Mouse (Mus musculus) embryo, embryonic 11 days (tissue): ENCODE data around the gene Tmem163.

Source experiments
- DNase-seq: peaks from one replicate; pipeline ENCODE4 v3.0.0-alpha.2; 2015

Gene Tmem163

DNA sequence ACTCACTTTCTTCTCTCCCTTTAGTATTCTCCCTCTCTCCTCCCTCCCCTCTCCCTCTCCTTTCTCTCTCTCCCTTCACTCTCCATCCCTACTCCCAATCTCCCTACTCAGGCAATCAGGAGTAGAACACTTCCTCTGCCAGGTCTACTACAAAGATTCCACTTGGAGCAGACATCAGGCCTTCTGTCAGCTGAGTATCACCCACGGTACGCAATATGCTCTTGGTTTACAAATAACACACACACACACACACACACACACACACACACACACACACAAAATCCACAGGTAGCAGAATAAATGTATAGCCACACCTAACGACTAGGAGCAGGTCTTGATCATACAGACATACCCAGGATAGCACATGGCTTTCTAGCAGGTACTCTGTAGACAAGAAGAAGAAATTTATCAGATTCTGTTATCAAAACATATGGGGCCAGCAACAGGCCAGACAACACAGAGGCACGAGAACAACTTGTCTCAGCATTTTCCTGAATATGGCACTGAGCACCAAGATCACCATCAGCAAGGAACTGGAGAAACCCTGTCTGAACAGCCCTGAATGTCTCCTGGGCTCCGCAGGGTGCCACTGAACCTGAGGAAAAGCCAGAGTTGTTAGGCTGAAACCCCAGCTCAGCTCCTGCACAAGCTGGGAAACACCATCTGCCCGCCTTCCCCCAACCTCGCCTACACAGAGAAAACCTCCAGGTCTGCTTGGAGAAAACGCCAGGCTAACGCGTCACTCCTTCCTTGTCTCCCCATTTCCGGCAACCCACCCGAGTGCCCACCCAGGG, 36.2 kb downstream of the Tmem163 start:
- no peak for DNase-seq

DNA sequence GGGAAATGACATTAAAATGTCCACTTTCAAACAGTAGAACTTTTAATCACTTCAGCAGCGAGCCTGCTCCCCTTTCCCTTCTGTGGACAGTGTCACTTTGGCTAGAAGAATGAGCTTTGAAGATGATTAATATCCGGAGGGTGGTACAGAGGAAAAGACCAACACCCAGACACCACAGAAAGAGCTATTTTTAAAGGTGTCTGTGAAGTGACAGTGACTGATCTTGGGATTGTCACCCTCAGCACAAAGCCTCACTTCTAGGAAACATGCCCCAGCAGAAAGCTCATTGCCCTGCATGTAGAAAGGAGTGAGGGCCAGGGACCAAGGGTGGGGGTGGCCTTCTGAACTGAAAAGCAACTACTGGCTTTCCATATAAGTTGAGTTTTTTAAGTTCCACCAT, 41.4 kb downstream of the Tmem163 start:
- DNase-seq, result no peak

DNA sequence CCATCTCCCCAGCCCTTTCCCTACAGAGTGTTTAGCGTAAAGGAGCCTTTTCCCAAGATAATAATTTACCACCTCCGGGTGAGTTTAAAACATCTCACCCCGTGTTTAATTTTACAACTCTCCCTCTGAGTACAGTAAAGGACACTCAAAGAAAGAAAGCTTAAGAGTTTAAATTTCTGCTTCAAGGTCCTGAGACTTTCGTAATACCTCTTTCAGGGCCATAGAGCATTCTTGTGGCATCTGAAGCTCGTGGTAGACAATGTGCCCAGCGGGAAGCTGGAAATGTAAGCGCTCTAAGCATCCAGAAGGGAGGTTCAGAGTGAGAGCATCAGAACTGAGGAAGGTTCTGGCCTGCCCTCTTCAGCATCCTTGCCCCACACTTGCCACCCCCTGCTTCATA, 52.2 kb downstream of the Tmem163 start:
- no peak for DNase-seq

DNA sequence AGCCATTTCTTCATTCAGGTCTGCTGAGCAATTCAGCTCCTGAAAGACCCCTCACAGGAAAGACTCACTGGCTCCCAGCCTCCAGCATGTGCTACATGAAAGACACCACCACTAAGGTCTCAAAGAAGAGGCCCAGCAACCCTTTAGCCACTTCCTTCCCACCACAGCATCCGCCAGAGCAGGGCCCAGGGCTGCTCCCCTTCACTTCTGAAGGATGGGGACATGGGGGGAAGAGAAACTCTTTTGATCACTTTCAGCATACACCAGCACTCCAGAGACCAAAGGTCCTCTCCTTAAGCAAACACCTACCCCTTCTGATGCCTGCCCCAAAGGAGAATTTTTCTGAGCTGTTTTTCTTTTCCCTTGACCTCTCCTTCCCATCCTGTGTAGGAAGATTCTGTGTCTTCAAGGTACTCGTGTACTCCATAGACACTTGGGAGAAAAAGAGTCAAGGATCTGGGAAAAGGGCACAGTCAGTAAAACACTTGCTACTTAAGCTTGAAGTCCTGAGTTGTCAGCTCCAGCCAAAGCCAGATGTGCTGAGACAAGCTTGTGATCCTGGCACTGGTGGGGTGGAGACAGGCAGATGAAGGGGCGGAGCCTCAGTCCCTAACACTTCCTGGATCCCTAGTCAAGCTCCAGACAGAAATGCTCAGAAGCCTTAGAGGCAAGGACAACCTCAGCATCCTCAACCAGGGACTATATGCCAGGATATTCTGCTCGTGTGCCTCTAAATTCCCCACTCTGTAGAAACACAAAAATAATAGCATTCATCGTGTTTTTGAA, 53.6 kb downstream of the Tmem163 start:
- DNase-seq, result peak; percentile 69

DNA sequence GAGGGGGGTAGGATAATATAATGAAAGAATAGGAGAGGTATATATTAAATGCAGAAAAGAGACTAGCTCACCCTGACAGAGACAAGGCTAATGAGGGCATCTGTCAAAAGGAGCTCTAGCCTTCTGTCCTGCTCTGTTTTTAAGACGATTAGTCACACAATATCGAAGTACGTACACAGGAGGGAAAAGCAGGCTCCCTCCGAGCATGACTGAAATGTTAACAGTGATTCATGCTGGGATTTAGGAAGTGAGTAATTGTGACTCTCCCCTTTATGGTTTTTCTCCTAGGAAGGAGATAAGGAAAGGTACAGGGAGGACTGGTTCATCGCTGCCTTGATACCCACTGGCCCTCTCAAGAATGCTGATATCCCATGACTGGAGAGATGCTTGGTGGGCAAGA, 57.0 kb downstream of the Tmem163 start:
- DNase-seq, result no peak

DNA sequence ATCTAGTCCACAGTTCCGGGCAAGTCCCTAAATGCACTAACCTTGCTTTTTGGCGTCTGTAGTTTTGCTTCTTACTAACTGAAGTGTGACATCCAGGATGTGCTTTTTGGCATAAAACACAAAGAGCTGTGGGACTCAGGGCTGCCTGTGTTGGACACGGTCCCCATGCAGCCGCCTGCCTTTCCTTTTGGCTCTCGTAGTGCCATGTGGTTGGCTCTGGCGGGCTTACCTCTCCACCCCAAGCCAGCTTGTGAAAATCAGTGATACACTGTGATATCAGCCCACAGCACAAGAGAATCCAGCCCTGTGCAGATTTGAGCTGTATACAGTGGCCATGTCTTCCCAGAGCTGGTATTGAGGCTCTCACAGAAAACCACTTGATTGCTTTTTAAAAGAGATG, 60.3 kb downstream of the Tmem163 start:
- DNase-seq, result no peak

DNA sequence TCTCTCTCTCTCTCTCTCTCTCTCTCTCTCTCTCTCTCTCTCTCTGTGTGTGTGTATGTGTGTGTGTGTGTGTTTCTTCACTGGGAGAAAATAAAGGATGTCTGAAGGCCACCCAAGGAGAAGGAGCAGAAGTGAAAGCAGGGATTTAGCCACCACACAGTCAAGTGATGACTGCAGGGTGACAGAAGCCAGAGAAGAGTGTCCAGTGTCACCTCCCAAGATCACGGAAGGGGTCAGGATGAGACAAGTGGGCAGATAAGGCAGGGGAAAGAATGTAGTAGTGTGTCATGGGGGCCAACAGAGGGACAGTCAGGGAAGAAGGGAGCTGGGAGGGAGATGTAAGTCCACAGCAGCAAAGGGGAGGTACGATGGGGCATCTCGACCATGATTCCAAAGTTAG, 69.0 kb downstream of the Tmem163 start:
- no peak for DNase-seq

DNA sequence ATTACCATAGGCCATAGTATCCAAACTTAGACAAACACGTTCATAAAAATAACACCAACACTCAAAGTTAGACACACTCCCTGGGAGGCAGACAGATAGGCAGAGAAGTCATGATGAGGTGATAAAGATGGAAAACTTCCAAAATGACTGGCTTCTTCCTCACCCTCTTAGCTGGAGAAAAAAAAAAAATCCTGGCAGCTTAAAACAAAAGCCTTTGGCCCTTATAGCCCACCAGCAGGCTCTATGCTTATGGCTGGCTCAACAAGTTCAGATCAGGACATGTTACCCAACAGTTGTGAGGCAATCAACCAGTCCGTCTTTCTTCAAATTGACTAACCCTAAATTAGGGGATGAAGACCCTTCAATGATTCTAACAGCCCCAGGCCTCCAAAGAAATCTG, 69.5 kb downstream of the Tmem163 start:
- no peak for DNase-seq

DNA sequence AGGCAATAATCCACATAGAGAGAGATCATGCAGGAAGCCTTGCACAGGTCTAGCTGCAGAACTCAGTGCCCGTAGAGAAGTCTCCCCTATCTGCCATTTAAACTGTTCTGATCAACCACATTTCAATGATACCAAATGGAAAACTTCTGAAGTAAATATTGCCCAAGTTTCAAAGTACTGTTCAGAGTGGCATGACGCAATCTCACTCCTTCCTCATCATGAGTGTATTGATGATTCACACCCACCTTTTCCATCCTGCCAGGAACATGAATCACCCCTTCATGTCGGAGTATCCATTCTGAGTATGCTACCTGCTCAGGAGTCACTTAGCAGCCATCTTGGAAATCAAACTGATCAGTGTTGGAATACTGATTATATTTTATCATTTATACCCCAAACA, 71.0 kb downstream of the Tmem163 start:
- no peak for DNase-seq

DNA sequence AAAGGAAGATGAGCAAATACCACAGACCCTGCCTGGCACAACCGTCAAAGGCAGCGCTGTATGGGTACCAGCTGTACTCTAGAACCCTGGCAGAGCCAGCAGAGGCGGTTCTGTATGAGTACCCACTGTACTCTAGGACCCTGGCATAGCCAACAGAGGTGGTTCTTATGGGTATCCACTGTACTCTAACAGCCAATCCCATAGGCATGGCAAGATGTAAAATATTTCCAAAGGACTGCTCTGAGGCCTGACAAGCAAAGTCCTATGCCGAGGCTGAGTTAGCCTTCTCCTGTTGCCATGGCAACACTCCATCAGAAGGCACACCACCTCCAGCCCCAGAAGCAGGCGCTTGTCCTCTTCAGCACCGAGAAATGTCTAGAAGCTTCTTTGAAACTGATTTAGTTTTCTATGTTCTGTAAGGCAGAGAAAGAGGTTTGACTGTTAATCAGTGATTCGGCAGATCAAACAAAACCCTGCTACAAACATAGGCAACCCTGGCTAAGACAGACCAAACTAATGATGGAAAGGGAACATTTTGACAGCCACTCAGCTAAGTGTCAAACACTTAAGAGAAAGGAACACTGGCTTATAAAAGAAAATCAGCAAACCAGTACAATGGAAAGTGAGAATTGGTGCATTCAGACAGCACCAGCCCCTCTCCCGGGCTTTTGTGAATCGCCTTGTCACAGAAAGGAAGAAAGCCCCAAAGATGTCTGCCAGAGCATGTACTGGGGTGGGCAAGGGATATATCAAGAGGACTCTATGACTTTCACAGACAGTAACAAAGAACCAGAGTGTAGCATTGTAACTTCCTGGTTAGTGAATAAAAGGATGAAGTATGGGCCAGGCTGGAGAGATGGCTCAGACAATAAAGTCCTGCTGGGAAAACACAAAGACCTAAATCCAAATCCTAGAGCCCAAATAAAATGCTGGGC, 75.4 kb downstream of the Tmem163 start:
- peak; percentile 51 for DNase-seq

DNA sequence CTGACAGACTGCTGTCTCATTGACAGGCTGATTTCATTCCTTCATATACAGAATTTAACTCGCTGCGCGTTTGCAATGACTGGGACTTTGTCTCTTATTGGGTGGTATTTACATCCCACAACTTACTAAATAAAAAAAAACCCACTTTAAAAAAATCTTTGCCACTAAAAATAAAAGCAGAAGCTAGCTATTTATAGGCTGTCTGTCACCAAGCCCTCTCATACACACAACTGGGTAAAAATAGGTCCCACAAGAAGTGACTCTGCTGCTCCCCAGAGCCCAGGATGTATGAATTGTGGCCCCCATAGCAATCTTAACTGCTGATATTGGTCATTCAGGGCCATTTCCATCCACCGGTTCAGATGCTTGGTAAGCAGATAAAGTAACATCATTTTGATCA, 83.2 kb downstream of the Tmem163 start:
- no peak for DNase-seq

DNA sequence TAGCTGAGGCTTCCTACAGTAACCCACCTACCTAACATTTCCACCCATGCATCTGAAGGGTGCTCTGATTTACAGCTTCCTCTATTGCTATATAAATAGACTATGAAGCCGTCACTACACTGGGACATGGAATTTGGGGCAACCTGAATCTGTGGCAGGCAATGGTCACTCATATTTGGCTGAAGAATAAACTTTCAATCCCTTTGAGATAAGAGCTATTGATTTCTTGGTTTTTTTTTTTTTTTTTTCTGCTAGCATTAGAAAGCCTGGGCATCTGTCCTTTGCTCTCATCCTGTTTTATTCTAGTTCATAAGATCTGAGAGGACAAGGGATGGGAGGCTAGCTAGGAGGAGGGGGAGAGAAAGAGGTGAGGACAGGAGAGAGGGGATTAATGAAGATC, 83.6 kb downstream of the Tmem163 start:
- DNase-seq, result no peak

DNA sequence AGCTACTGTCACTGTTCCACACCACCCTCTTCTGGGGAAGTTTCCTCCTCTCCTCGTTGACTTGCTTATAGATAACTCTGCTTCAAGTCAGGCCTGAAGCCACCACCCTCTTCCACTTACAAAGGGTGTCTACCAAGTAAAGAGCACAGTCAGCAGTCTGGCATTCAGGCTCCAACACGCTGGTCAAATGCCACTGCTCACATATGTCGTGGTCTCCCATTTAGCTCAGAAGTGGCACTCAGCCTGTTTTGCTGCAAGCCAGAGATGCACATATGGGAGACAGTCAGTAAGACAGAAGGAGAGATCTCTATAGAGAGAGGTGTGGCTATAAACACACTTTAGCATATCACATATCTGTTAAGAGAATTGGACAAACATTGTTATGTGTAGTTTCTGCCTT, 89.8 kb downstream of the Tmem163 start:
- DNase-seq, result no peak

DNA sequence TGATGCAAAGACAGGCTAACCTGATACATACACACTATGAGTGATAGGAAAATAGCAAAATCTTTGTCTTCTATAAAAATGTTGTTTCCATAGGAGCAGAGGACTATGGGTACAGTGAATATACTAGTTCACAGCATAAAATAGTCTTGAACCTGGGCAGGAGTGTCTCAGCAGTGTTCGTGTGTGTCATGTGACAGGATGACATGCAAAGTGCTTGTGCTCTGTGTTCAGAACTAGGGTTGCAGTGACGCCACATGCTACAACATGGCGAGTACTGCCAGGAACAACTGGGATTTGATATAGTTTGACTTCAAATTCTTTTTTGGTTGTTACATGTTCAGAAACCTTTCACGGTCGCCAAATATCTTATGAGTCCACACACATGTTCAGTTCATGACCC, 92.3 kb downstream of the Tmem163 start:
- DNase-seq, result no peak

DNA sequence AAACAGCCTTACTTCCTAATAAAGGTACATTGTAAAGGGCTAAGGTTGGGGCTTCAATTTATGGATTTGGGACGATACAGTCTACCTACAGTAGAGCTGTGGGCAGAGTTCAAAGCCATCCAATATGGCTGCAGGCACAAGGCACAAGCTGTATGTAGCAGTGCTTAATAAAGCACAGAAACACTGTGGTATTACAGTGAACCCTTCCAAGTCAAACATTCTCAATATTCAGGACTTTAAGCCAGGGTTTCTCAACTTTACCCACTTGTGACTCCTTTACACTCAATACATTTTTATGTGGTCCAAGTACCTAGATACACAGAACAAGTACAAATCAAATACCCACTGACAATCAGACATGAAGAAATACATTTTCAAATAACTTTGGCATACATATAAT, 93.2 kb downstream of the Tmem163 start:
- no peak for DNase-seq

DNA sequence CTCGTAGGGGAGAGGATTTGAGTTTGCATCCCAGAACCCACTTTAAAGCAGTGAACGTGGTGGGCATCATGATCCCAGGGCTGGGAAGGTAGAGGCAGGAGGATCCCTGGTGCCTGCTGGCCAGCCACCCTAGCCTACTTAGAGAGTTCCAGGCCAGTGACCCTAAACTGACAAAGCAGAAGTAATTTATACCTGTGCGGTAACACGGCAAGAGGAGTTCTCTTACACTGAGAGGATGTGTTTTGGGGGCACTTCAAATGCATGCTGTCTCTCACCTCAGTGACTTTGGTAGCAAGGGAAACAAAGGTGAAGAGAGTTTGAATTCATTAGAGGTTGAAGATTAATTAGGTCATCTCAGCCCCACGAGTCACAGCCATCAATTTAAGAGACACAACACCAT, 101.4 kb downstream of the Tmem163 start:
- no peak for DNase-seq

DNA sequence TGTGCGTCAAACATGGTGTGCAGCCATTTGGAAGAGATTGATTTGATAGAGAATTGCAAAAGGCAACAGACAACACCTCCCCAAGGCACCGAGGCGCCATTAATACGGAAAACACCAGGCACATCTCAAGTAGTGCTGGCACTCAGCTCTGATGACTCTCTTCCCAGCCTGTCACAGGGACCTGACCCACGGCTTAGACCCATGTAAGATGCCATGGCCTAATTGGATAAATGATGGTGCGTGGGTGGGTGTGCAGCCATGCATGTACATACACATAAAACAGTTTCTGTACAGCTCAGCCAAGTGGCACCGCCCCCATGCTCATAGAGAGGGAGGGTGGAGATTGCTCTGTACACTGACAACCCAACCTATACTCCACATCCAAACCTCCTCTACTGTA, 102.3 kb downstream of the Tmem163 start:
- DNase-seq, result peak; percentile 30

DNA sequence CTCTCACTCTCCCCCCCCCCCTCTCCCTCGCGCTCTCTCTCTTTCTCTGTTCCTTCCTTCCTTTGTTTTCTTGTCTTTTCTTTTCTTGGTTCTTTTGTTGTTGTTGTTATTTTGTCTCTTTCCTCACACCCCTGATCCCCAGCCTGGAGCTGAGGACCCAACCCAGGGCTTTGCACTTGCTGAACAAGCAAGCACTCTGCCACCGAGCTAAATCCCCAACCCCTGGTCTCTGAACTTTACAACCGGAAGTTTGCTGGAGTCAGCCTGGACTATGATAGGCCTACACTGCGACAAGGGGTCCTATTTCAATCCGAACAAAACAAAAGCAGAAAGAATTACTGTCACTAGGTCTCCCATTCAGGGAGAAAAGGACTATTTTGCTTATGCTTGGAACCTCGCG, 102.8 kb downstream of the Tmem163 start:
- peak; percentile 43 for DNase-seq

DNA sequence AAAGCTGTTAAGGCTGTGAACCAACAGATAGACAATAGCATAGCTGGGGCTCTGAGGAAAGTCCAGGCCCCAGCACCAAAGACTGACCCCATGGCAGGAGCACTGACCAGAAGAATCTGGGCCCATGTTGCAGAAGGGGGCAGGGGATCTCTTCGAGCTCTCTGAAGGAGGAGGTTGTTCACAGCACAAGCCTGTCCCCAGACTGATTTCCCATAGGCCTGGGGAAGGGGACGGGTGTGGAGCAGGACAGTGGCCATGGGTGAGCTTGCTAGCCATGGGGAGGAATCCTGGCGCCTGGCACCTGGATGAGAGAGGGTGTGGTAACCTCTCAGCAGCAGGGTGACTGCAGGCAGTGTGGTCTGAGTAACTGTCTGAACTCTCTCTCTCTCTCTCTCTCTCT, 103.2 kb downstream of the Tmem163 start:
- peak; percentile 13 for DNase-seq

DNA sequence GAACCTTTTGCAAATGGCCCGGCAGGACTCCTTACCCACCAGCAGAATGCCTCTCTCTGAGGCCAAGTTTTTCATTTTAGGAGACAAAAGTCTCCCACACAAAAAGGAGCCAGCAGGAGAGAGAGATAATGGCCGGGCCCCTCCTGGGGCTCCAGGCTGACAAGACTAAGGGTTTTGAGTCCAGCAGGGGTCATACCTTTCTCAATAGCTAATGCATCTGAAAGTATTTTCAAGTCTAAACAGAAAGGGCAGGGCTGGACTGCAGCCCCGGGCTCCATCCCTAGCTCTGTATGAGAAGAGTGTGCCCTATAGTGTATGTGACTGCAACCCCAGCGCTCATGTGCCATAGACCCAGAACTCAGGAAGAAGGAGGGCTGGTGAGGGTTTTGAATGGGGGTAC, 103.7 kb downstream of the Tmem163 start:
- DNase-seq, result peak; percentile 43

DNA sequence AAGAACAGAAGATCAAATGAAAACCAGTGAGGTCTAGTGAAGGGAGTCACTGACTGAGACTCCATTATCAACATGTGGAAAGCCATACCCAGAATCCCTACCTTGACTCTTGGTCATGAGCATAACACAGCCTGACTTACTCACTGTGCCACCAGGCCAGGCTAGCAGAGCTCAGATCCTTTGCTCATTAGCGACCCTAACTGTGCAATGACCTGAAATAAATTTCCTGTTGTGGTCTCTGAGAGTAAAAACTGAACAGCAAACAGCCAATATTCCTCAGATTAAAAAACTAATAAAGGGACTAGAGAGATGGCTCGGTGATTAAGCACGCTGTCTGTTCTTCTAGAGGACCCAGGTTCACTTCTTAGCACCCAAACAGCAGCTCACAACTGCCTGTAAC, 106.2 kb downstream of the Tmem163 start:
- DNase-seq, result no peak

DNA sequence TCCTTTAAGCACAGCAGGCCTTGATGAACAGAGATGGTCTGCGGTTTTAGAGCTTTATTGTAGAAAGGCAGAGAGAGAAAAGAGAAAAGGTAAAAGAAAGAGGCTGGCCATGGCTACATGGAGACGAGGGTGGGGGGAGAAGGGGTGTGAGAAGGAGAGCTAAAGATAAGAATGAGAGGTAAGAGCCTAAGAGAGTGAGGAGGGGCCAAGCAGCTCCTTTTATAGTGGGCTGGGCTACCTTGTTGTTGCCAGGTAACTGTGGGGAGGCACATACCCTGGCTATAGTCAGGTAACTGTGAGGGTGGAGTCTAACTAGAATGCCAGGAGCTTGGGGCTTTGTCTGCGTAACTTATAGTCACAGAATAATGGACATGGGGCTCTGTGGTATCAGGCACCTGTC, 110.7 kb downstream of the Tmem163 start:
- DNase-seq, result no peak

DNA sequence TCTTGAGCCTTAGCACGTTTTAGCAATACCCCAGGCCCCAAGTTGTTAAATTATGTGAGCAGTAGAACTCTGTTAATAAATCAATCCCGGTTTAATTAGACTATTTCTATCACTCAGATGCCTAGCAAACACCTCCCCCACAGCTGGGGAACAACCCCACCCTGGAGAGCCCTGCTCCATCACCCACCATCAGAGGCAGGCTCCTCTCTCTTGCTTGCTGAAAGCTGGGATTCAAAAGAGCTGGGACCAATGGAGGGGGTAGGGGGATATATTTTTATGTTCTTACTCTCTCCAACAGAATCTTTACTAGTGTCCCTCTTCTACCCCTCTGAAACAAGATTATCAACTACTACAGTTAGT, 122.9 kb downstream of the Tmem163 start:
- DNase-seq, result no peak
